Mouse (Mus musculus) frontal cortex, postnatal 14 days (tissue): Measurements from ENCODE around the gene Rtl9.

Experiments used
- DNase-seq, 2 experiments: peaks; one replicate each; pipeline ENCODE4 v3.0.0; 2022; ENCODE audit warnings: low spot score in 2 of 2

The Rtl9 gene

DNA sequence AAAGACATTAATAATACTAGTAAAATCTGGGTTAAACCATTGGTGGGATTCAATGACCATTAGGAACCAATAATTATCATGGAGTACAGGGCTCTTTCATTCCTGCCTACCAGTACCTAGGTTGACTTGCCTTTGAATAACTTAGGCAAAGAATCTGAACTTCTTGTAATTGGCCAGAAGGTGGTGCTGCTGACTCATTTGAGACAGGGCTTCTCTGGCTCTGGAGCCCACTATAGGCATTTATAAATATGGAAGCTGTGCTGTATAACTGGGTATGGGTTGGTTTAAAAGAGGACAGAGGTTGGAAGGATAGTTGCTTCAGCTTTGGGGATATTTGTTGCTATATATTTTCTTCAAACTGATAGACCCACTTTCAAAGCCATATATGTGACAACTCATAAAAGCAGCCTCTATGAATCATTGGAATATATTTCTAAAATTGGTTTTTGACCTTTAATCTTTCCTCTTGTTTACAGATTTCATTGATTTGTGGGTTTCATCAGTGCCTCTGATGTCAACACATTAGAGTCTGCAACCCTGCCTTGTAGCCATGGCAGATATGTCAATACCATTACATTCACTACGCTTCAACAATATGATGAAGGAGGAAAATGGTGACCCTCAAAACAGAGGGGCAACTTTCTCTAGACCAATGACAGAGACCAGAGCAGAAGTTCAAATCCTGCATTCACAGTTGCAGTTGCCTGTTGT, at the start of gene Rtl9:
Gene Rtl9 (plus strand): TSS at position 551 of the 711 bp plus-strand sequence.
- DNase-seq, result no peak

DNA sequence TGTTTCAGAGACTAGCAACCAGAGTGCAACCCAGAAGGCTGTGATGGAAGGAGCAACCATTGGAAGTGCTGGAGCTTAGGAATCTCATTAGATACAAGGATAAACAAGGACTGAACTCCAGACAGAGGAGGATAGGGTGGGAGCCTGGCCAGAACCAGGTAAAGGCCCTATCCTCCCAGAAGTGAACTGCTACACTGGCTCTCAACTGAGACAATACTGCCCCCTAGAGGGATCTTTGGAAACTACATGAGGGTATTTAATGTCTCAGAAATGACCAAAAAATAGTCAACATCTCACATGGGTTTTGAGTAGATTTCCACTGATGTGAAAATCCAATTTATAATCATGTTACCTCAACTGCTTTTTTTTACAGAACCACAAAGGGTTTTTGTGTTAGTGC, 47.9 kb upstream of the Rtl9 start:
- DNase-seq, result no peak

DNA sequence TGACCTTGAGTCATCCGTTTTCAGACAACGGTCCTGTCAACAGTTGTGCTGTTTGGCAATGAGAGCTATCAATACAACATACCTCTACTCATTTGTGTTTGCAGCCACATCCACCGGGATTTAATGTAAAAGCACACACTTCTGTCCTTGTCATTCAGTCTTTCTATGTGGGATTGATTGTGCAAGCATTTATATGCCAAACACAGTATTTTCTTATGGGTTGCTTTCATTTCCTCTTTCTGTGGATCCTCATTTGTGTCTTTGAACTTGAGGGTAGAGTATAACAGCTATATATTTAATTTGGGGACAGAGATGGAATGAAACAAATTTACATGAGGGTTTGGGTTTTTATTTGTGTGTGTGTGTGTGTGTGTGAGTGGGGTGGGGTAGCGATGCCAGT, 47.5 kb upstream of the Rtl9 start:
- no peak for DNase-seq

DNA sequence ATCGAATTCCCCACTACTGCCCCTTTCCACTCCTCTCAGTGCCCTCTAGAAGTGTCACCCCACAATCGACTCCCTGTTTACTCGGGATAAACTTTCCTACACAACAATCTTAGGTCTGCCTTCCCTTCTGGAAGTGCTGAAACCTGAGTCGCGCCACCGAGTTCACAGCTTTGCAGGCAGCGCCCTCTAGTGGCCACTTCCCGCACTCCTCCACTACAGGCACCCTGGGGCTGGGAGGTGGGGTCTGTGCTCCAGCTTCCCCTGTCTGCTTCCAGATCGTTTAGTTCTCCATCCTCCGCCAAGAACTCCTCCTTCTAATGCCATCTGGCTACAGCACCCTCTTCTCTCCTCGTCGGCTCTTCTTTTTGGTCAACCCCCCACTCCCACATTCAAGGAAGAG, 40.6 kb upstream of the Rtl9 start:
- DNase-seq, result peak; percentile 29 to 70

DNA sequence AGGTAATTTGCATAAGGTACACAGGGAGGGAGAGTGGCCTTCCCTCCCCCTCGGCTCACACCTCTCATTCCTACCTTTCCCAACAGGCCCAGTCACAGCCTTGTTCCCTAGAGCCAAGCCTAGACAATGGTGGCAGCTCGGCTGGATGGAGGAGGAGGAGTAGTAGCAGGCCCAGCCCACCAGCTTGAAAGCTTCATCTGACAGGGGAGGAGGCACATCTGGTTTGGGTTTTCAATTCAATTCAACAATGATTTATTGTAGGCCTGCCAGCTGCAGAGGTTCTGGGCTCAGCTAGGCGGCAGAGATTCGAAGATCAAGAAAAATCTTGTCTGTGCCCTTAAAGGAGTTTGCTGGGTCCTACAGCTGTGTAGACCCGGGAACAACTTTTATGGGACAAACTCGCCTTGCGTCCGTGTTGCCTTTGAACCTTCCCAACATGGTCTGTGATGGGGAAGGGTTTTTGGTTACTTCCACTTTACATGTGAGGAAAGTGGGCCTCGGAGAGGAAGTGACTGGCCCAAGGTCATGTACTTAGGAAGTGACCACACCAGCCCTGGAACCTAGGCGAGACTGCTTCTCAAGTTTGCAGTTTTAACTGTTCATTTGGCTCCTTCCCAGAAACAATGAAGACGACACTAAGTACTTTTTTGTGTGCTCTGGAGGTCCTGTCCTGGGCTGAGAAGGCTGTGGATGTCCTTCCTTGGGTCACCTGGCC, 36.6 kb upstream of the Rtl9 start:
- no peak for DNase-seq

DNA sequence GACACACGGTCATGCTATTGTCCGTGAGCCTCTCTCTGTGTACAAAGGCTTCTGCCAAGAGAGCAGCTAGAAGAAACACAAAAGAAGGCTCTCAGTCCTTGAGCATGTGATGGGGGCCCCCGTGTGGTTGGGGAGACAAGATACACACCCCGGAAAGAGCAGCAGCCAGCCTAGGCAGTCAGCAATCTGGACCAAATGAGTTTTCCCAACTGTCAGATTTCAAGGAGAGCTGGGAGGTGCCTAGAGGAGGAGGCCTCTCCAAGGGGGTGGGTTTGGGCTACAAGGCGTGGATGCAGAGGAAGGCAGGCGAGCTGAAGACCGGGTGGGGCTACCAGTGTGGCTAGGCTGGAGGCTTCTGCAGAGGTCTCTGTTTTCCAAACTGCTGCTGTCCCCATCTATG, 35.6 kb upstream of the Rtl9 start:
- DNase-seq, result peak in 1 of 2 experiments; percentile 6

DNA sequence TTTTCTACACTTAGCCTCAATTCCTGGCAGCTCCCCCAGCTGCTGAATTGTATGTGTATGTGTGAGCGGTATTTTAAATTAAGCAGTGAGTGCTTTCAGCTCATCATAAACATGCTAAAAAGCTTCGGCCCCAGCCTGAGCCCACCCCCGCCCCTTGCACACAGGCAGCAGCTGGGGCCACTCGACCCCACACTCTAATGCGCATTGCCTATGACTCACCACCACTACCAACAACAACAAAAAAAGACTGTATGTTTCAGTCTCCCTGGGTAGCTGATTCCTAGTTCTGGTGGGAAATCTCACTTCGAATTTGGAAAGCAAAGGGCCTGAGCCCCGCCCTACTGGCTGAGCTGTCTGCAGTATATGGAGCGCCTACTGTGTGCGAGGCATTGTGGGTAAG, 35.1 kb upstream of the Rtl9 start:
- DNase-seq, result no peak

DNA sequence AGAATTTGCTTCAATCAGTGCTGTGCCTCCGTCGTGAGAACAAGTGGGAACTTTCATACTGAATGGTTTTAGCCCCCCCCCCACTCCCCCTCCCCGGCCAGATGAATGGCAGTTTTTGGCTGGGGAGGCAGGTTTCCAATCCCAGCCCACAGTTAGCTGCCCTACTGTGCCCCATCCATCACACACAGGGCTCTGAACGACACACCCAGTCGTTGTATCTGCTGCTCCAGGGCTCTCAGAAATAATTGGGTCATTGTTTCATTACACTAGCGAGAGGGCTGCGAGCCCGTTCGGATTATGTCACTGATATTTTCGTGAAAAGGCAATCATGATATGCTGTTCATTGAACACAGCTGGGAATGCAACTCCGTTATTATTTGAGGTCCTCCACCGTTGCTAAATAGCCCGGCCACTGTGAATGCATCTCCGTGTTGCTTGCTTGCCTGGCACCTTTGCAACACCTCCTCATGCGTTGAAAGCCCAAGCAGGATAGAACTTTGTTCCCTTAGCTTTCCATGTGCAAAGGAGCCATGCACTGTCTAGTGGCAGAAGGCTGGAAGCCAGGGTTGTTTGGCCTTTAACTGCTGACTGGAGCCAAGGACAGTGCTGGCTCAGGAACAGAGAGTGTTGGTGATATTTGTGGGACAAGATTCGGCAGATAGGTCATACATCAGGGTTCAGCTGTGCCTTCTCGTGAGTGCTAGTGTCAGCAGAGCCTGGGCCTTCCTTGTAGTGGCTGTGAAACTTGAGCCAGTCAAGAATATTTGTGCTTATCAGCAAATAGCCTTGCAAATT, 32.9 kb upstream of the Rtl9 start:
- DNase-seq, result no peak

DNA sequence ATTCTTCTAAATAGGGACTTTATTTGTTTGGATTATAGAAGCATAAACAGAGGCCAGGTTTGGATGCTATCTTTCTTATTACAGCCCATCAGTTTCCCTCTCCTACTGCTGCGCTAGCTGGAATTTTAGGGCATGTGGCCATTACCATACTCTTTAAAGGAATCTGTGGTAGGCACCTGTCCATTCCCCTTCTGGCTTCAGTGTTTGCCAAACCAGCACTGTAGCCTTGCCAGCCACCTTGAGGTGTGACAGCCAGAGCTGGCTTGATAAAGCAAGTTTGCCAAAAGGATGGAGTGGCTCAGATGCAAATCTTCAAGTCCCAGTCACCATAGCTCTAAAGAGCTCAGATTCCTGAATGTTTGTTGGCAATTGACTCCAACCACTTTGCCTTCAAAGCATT, 32.3 kb upstream of the Rtl9 start:
- DNase-seq, result no peak

DNA sequence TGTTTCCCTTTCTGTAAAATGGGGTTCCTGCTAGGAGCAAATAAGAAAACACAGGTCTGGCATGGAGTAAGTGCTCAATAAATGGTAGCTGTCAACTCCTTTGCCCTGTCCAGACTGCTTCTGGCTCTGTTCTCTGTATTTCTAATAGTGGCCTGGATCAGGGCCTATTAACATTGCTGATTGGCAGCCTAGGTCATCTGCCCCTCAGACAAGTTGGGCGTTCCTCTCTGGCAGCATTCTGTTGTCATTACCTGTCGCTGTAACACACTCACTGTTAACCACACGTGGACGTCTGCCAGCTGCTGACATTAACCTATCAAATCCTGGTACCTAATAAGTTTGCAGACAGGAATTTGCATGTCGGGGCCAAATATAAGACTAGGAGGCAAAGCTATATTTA, 31.8 kb upstream of the Rtl9 start:
- no peak for DNase-seq

DNA sequence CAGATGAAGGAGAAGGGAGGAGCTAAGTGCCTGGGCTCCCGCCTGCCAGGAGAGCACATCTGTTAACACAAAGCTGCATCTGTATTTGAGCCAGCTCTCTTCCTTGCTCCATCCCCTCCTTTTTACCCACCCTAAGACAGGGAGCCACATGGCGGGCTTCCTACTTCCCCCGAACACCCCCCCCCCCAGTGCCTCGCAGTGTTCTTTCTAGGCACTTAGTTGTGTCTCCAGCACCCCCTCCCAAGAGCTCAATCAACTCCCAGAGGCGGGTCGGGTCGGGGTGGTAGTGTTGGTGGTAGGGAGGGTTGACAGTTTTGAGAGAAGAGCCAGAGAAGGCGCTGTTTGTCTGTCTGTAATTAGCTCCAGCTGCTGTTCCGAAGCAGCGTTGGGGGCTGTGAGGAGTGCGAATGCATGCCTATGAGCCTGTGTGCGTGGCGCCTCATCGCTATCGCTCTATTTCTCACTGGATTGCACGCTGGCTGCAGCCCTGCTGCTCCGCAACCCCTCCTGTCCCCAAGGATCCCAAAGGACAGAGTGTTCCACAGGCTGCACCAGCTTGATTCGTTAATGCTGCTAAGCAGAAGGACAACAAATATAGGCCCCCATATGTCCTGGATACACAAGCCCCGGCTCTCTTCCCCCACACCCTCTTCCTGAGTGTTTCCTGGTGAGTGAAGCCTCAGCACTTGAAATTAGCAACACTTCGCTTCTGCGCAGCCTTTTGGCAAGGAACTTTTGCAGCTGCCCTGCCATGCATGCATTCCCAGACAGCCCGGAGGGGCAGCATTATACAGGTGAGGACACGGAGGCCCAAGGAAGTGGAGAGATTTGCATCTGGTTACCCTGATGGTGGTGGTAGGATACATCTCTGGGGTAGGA, 18.7 kb upstream of the Rtl9 start:
- no peak for DNase-seq

DNA sequence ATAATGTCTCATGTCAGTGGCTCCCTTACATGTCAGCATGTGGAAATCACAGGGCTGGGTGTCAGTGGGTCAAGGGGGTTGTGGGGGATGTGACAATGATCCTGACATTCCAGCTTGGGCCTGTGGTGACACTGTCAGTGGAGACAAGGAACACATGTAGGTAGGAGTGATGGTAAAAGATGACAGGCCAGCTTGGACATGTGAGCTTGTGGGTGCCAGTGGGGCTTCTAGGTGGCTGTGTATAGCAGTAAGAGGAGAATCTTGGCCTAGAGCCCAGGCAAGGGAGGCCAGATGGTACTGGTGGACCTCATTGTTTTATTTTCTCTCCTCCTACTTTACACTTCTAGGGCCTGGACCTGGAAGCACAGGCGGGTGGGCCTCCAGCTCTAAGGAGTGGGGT, 16.7 kb upstream of the Rtl9 start:
- DNase-seq, result no peak

DNA sequence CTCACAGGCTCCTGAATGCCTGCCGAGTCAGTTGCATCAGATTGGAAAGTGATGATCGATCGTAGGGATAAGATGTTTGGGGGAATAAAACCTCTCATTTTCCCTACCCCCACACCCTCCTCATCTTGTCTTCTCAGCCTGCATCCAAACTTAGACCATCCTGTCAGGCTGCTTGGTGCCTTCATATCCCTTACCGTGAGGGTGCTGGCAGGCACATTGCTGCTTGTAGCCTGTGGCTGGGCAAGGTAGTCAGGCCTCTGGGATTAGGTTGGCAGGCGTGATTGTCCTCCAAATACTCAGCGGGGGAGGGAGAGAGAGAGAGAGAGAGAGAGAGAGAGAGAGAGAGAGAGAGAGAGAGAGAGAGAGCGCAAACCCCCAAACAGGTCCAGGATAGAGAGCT, 11.2 kb upstream of the Rtl9 start:
- no peak for DNase-seq

DNA sequence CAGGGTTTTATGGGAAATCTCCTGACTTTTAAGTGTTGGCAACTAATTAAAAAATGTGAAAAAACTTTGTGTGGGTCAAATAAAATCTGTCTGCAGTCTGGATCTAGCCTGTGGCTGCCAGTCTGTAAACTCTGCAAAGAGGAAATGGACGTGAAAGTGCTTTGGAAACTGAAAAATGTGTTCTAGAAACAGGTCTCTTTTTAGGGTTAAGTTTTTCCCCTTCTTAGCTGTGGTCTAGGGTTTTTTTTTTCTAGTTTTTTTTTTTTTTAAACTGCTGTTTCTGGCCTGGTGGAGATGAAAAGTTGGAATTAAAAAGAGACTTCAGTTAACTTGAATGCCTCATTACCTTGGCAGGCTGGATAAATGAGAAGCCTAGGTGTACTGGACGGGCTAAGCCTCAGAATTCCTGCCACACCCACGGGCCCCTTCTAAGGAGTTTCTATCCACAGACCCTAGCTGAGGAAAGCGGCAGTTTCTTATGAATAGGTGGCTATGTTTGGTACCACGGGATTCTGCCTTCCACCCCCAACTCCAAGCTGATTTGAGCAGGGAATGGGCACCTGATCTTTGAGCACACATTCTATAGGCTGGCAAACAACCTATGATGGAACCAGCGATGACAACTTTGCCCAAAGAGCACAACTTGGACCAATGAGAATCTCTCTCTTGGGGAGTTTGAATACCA, 8.3 kb upstream of the Rtl9 start:
- no peak for DNase-seq

DNA sequence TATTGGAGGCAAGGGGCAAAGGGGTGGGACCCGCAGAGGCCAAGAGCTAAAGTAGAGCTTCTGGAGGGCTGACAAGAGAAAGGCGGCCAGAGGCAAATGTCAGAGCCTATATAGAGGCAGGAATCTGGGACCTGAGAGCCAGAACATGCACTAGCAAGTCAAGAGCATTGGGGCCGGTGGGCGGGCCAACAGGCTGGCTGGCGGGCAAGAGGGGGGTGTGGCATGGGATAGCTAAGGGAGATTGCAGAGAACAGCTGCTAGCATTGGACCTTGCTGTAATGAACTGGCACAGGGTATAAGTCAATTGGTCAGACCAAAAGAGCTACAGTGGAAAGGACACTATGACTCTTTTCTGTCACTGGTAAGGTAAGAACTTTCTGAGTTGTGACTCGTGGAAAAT, 1.8 kb upstream of the Rtl9 start:
- no peak for DNase-seq

DNA sequence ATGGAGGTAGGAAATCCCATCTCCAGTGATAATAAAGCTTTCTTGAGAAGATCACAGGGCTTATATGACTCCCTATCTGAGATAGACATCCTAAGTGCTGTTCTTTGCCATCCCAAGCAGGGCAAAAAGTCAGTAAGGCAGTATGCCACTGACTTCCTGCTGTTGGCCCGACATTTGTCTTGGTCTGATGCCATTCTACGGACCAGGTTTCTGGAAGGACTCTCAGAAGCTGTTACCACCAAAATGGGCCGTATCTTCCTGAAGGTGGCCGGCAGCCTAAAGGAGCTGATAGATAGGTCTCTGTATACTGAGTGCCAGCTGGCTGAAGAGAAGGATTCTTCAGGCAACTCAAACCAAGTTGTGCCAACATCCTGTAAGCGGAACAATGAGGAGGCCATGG, 3.8 kb downstream of the Rtl9 start:
- no peak for DNase-seq

DNA sequence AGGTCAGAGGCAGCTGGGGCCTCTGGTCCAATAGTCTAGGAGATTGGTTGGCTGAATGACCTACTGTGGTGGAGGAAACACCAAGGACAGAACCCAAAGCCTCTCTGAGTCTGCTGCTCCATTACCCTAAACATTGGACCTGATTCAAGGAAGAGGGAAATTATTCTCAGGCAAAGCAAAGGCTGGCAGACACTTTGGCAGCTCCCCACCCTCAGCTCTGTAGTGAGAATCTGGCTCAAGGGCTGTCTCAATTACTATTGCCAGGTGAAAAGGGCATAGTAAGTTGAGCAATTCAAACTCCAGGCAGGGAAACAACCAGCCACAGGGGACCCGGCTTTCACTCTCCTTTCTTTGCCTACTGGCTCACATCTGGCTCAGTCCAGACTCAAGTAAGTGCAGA, 6.5 kb downstream of the Rtl9 start:
- no peak for DNase-seq

DNA sequence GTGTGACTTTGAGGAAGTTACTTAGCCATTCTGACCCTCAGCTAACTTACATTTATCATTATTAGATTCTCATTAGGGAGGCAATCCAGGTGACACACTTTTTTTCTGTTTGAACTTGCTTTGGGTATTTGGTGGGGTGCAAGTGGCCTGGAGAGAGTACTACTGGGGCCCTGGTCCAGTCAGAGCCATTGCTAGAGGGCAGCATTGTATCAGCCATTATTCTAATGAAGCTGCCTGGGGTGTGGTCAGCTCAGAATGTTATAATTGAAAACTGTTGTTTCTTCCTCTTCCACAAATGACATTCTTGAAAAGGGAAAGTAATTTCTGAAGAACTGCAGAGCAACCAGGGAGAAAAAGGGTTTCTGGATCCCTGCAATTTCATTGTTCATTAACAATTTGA, 13.2 kb downstream of the Rtl9 start:
- no peak for DNase-seq
